Mouse (Mus musculus): ENCODE results near the gene Kif16b. TPM values are rescaled to one million over a fixed set of nuclear protein-coding genes. Genes with fewer than 3 reads are reported as not detected.

Gene Kif16b
- total RNA-seq, 1 experiment: 10.5 TPM

DNA sequence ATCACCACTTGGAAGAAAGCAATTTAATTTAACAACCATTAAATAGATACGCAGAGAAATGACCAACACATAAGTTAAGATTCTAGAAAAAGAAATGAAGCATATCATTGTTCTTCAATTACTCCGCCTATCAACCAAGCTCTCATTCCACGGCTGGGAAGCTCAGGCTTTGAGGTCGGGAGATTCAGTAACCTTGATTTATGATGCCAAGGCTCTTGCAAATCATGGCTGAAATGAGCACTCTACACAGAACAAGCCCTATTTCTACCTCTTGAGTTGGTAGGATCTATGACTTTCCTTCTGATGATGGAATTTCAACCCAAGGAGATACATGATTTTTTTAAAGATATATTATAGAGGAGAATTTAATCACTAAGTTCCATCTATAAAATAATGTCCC, 140.5 kb downstream of the Kif16b start:
- Histone ChIP-seq H3K27ac (ENCODE audit: insufficient read depth, low read depth, low read length, poor library complexity, severe bottlenecking) (no peak overlapping the region), H3K4me1 (ENCODE audit: control insufficient read depth in 2 of 2, insufficient read depth in 2 of 2, low read length in 2 of 2, poor library complexity in 1 of 2) (0 out of 4 replicates have a peak, but pooled peaks cover 0 to 2% of the 10 kb centered on the region in 2 experiments), H3K4me3 (ENCODE audit: insufficient read depth in 1 of 2, low read depth in 1 of 2, low read length in 2 of 2, poor library complexity in 1 of 2, severe bottlenecking in 1 of 2) (no peak overlapping the region), H3K36me3 (ENCODE audit: control insufficient read depth, insufficient read depth, low read length, poor library complexity, severe bottlenecking) (no peaks in the 10 kb centered on the region), H3K9ac (ENCODE audit: insufficient read depth, low read depth, low read length, poor library complexity, severe bottlenecking) (no peak overlapping the region), H3K9me3 (ENCODE audit: control insufficient read depth, insufficient read depth, low read depth, low read length) (no peaks in the 10 kb centered on the region)
- in situ Hi-C loops (cut with MboI; ENCODE audit: low sequenced_read_pairs in 2 of 2, unreplicated experiment in 2 of 2): no loop called here
- DNase-seq (ENCODE audit: low read depth, low spot score): no peak
- TF ChIP-seq MAFK (IDR thresholded peaks at IDR 0.05; ENCODE audit: insufficient read depth, low read depth, low read length) (no peak), HCFC1 (IDR thresholded peaks at IDR 0.05; ENCODE audit: borderline replicate concordance, insufficient read depth, low read length) (no peak), ZC3H11A (IDR thresholded peaks at IDR 0.05; ENCODE audit: borderline replicate concordance, low read depth, low read length) (no peak), CHD2 (IDR thresholded peaks at IDR 0.05; ENCODE audit: low read depth, low read length) (no peak), ZNF384 (IDR thresholded peaks at IDR 0.05; ENCODE audit: low read depth, low read length) (no peak)

DNA sequence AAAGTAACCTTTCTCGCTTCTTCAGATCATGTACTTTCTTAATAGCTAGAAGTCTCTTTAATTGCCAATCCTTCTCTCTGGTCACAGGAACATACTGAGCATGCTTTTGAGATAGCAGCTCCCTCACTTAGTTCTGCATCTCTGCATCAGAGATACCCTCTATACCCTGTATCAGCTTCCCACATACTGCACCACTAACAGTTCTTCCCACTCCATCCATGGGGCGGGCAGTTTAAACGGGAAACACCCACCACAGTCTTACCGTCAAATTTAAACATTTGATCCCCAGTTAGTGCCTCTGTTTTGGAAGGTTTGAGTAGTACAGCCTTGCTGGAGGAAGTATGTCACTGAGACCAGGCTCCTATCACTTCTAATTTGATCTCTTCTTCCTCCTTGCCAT, 142.1 kb downstream of the Kif16b start:
- in situ Hi-C loops (cut with MboI; ENCODE audit: low sequenced_read_pairs in 2 of 2, unreplicated experiment in 2 of 2): no loop called here
- no peak for DNase-seq (ENCODE audit: low read depth, low spot score)
- H3K27ac ChIP-seq (ENCODE audit: insufficient read depth, low read depth, low read length, poor library complexity, severe bottlenecking): no peak overlapping the region
- H3K4me1 ChIP-seq (ENCODE audit: control insufficient read depth in 2 of 2, insufficient read depth in 2 of 2, low read length in 2 of 2, poor library complexity in 1 of 2): no peaks in the 10 kb centered on the region
- no peaks in the 10 kb centered on the region for H3K36me3 ChIP-seq (ENCODE audit: control insufficient read depth, insufficient read depth, low read length, poor library complexity, severe bottlenecking)
- H3K9me3 ChIP-seq (ENCODE audit: control insufficient read depth, insufficient read depth, low read depth, low read length): no peaks in the 10 kb centered on the region
- no peak overlapping the region for H3K4me3 ChIP-seq (ENCODE audit: insufficient read depth in 1 of 2, low read depth in 1 of 2, low read length in 2 of 2, poor library complexity in 1 of 2, severe bottlenecking in 1 of 2)
- no peak overlapping the region for H3K9ac ChIP-seq (ENCODE audit: insufficient read depth, low read depth, low read length, poor library complexity, severe bottlenecking)
- no peak for TF ChIP-seq MAFK (IDR thresholded peaks at IDR 0.05; ENCODE audit: insufficient read depth, low read depth, low read length)
- no peak for TF ChIP-seq ZC3H11A (IDR thresholded peaks at IDR 0.05; ENCODE audit: borderline replicate concordance, low read depth, low read length)
- no peak for TF ChIP-seq ZNF384 (IDR thresholded peaks at IDR 0.05; ENCODE audit: low read depth, low read length)
- TF ChIP-seq CHD2 (IDR thresholded peaks at IDR 0.05; ENCODE audit: low read depth, low read length): no peak
- no peak for TF ChIP-seq HCFC1 (IDR thresholded peaks at IDR 0.05; ENCODE audit: borderline replicate concordance, insufficient read depth, low read length)

DNA sequence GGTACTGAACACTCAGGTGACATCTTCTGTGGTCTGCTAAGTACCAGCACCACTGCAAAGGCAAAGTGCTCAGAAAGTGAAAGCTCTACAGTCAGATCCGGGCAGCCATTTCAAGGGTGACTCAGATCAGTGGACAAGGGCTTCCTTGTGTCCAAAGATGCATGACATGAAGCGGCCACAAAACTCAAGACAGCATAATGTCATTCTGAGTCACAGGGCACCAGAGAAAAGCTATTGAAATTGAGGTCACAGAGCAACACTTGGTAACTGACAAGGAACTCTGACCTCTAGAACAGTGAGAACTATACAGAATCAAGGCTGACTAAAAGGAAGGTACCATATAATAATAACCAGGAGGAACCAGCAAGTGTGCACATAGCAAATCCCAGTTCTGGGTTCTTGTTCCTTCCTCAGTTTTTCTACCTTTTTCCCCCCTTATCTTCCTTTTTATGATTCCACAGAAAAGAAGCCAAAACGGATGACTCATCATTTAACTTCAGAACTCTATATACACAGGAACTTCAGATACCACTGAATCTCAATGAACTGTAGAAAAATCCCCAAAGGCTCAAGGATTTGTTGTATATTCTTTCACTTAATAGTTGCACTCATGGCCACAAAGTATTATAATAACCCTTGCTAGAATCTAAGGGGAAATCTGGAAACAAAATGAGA, 143.1 kb downstream of the Kif16b start:
- TF ChIP-seq HCFC1 (IDR thresholded peaks at IDR 0.05; ENCODE audit: borderline replicate concordance, insufficient read depth, low read length) (no peak), ZC3H11A (IDR thresholded peaks at IDR 0.05; ENCODE audit: borderline replicate concordance, low read depth, low read length) (no peak), MAFK (IDR thresholded peaks at IDR 0.05; ENCODE audit: insufficient read depth, low read depth, low read length) (no peak), CHD2 (IDR thresholded peaks at IDR 0.05; ENCODE audit: low read depth, low read length) (no peak), ZNF384 (IDR thresholded peaks at IDR 0.05; ENCODE audit: low read depth, low read length) (no peak)
- in situ Hi-C loops (cut with MboI; ENCODE audit: low sequenced_read_pairs in 2 of 2, unreplicated experiment in 2 of 2): no loop called here

DNA sequence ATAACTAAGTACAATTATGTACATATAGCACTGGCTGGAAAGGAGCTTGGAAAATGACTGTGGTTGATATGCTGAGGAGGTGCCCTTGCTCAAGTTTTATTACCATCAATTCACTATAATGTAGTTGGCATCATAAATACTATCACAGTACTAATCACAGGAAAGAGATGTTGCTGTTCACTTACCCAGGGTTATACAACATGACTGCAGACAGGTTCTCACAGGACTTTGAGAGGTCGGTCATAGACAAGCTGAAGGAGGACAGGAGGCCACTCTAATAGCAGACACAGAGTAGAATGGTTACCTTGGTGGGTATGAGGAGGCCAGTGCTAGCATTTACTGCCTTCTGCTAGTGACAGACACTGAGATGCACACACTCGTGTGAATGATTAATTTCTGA, 162.0 kb downstream of the Kif16b start:
- DNase-seq (ENCODE audit: low read depth, low spot score): no peak
- Histone ChIP-seq H3K27ac (ENCODE audit: insufficient read depth, low read depth, low read length, poor library complexity, severe bottlenecking) (no peak overlapping the region), H3K9ac (ENCODE audit: insufficient read depth, low read depth, low read length, poor library complexity, severe bottlenecking) (no peak overlapping the region), H3K4me3 (ENCODE audit: insufficient read depth in 1 of 2, low read depth in 1 of 2, low read length in 2 of 2, poor library complexity in 1 of 2, severe bottlenecking in 1 of 2) (no peak overlapping the region), H3K4me1 (ENCODE audit: control insufficient read depth in 2 of 2, insufficient read depth in 2 of 2, low read length in 2 of 2, poor library complexity in 1 of 2) (no peaks in the 10 kb centered on the region), H3K36me3 (ENCODE audit: control insufficient read depth, insufficient read depth, low read length, poor library complexity, severe bottlenecking) (no peaks in the 10 kb centered on the region), H3K9me3 (ENCODE audit: control insufficient read depth, insufficient read depth, low read depth, low read length) (no peaks in the 10 kb centered on the region)
- TF ChIP-seq CHD2 (IDR thresholded peaks at IDR 0.05; ENCODE audit: low read depth, low read length) (no peak), MAFK (IDR thresholded peaks at IDR 0.05; ENCODE audit: insufficient read depth, low read depth, low read length) (no peak), HCFC1 (IDR thresholded peaks at IDR 0.05; ENCODE audit: borderline replicate concordance, insufficient read depth, low read length) (no peak), ZC3H11A (IDR thresholded peaks at IDR 0.05; ENCODE audit: borderline replicate concordance, low read depth, low read length) (no peak), ZNF384 (IDR thresholded peaks at IDR 0.05; ENCODE audit: low read depth, low read length) (no peak)
- in situ Hi-C loops (cut with MboI; ENCODE audit: low sequenced_read_pairs in 2 of 2, unreplicated experiment in 2 of 2): no loop called here

More for the DNA sequence above, 143.1 kb downstream of the Kif16b start:
- no peak overlapping the region for H3K27ac ChIP-seq (ENCODE audit: insufficient read depth, low read depth, low read length, poor library complexity, severe bottlenecking)
- H3K36me3 ChIP-seq (ENCODE audit: control insufficient read depth, insufficient read depth, low read length, poor library complexity, severe bottlenecking): no peaks in the 10 kb centered on the region
- H3K4me3 ChIP-seq (ENCODE audit: insufficient read depth in 1 of 2, low read depth in 1 of 2, low read length in 2 of 2, poor library complexity in 1 of 2, severe bottlenecking in 1 of 2): no peak overlapping the region
- no peaks in the 10 kb centered on the region for H3K4me1 ChIP-seq (ENCODE audit: control insufficient read depth in 2 of 2, insufficient read depth in 2 of 2, low read length in 2 of 2, poor library complexity in 1 of 2)
- no peak overlapping the region for H3K9ac ChIP-seq (ENCODE audit: insufficient read depth, low read depth, low read length, poor library complexity, severe bottlenecking)
- no peak for DNase-seq (ENCODE audit: low read depth, low spot score)
- H3K9me3 ChIP-seq (ENCODE audit: control insufficient read depth, insufficient read depth, low read depth, low read length): no peaks in the 10 kb centered on the region
